Mouse (Mus musculus): Measurements from ENCODE around the gene Ino80d.

The Ino80d gene

DNA sequence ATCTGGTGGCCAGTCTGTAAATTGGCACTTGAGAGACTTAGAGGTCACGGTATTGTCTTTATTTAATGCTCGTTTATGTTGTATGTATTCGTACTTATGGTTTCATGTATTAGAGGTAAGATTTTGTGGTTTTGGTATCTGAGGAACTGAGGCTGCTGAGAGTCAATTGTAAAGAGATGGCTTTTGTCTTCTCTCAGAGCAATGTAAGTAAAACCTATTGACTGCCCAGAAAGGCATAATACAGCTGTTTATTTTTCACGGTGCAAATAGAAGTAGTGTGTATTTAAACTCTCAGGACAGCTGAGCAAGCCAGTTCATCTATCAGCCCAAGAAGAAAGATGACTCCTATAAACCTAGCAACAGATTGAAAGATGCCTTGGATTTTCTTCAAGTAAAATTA lies 629 bp upstream of the Ino80d start:
- H3K27me3 ChIP-seq (ENCODE audit: control insufficient read depth, insufficient read depth, low read length, poor library complexity, severe bottlenecking) = no peaks in the 10 kb centered on the region
- DNase-seq (ENCODE audit: low read depth, low spot score) = peak; percentile 11
- 0 out of 2 replicates have a peak, but pooled peaks cover 4% of the 10 kb centered on the region for H3K36me3 ChIP-seq (ENCODE audit: control insufficient read depth, insufficient read depth, low read length, poor library complexity, severe bottlenecking)

DNA sequence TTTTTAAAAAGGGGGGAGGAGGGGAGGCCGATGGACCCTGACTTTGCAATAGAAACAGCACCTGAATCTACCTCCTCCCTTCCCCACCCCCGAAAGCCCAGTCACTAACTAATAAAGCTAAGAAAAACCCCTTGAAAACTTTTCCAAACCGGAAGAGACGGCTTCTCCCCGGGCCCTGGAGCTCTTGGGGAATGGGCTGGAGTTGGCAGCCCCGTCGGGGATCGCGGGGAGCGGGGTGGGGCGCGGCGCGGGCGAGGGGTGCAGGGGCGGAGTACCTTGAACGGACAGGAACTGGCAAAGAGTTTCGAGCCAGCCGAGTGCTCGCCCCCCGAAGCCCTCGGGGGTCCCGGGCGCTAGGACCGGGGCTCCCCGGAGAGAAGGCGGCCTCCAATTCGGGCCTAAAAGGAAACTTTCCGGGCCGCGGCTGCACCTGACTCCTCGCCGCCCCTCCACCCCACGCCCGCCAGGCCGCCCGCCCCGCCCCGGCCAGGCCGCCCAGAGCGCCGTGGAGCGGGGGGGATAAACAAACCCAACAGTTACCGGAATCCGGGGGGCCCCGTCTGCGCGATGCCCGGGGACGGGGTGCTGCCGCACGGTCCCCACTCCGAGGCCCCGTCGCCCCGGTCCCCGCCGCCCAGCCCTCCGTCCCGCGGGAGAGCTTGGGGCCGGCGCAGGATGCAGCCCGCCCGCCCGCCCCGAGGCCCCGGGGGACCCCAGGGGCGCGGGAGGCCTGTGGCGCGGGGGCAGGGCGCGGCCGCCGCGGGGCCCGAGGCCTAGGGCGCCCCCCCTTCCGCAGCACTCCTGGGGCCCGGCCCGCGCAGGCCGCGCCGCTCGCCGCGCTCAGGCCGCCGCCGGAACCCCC lies 962 bp downstream of the Ino80d start:
- H3K27me3 ChIP-seq (ENCODE audit: control insufficient read depth, insufficient read depth, low read length, poor library complexity, severe bottlenecking) = no peaks in the 10 kb centered on the region
- H3K36me3 ChIP-seq (ENCODE audit: control insufficient read depth, insufficient read depth, low read length, poor library complexity, severe bottlenecking) = 0 out of 2 replicates have a peak, but pooled peaks cover 2% of the 10 kb centered on the region
- peak; percentile 57 for DNase-seq (ENCODE audit: low read depth, low spot score)

DNA sequence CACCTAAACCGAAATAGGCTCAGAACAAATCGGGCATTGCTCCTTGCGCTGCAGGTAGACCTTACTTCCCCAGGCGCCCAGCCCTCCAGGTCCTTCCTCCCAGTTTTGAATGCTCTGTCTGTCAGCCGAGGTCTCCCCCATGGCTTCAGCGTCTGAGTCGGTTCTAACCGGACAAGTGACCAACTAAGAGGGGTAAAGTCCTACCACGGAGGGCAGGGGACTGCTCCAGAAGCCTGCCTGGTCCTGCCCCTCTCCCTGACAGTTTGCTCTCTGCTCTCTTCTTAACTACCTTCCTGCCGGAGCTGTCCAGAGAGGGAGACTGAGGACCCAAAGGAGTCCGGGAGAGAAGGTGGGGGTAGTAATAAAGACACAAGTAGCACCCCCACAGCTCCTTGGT lies 1.6 kb downstream of the Ino80d start:
- H3K36me3 ChIP-seq (ENCODE audit: control insufficient read depth, insufficient read depth, low read length, poor library complexity, severe bottlenecking) = 0 out of 2 replicates have a peak, but pooled peaks cover 2% of the 10 kb centered on the region
- H3K27me3 ChIP-seq (ENCODE audit: control insufficient read depth, insufficient read depth, low read length, poor library complexity, severe bottlenecking) = no peaks in the 10 kb centered on the region
- DNase-seq (ENCODE audit: low read depth, low spot score) = peak; percentile 48

DNA sequence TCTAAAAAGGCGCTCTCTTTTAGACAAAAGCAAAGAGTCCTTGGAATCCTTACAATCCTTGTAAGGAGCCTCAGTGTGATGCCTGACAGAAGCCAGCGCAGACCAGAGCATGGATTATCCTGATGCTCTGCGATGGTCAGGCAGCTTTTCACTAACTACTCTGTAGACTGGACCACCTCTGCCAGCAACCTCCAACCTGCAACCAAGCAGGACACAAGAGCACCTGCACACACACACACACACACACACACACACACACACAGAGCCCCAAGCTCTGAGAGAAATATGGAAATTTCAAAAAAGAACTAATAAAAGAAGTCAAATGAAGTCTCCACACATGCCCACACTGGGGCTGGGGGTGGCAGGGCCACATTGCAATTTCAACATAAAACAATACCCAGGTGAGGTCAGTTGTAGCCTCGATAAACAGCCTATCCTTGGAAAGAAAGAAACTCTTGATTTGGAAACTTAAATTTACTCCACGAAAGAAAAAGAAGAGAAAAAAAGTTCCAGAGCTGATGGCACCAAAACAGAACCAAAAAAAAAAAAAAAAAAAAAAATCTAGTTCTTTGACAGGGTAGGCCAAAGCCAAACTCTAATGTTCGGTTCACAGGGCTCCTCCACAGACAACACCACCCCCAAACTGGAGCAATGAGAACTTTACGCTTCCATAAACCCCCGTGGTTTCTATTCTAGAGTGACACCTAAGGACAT lies 2.2 kb downstream of the Ino80d start:
- Histone ChIP-seq H3K36me3 (ENCODE audit: control insufficient read depth, insufficient read depth, low read length, poor library complexity, severe bottlenecking) (0 out of 2 replicates have a peak, but pooled peaks cover 2% of the 10 kb centered on the region), H3K27me3 (ENCODE audit: control insufficient read depth, insufficient read depth, low read length, poor library complexity, severe bottlenecking) (no peaks in the 10 kb centered on the region)
- DNase-seq (ENCODE audit: low read depth, low spot score) = no peak

DNA sequence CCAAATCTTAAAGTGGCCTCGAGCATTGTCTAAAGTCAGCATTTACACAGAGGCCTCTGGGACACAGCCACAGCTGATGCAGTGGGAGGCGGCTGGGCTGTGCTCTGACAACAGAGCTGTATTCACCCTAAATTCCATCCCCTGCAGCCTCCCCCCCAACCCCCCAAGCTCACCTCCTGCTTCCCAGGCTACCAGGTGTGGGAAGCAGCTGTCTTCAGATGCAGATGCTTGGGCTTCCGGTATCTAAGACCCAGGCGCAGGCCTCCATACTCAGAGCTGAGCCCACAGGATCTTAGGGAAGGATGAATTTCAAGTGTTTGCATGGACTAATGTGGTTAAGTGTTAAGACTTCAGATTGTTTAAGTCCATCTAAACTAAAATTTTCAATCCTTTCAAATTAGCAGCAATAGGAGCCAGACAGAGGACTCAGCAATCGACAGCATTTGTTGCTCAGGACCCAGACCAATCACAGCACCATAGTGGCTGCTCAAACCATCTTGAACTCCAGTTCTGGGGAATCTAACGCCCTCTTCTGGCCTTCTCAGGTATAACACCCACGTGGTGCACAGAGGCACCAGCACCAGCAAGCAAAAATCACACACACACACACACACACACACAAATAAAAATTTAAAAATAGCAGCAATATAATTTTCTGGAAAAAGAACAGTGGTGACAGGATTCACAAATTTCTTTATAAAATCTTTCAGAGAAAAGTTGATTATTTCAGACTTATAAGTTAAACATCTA lies 3.8 kb downstream of the Ino80d start:
- DNase-seq (ENCODE audit: low read depth, low spot score) = peak; percentile 71
- H3K27me3 ChIP-seq (ENCODE audit: control insufficient read depth, insufficient read depth, low read length, poor library complexity, severe bottlenecking) = no peaks in the 10 kb centered on the region

DNA sequence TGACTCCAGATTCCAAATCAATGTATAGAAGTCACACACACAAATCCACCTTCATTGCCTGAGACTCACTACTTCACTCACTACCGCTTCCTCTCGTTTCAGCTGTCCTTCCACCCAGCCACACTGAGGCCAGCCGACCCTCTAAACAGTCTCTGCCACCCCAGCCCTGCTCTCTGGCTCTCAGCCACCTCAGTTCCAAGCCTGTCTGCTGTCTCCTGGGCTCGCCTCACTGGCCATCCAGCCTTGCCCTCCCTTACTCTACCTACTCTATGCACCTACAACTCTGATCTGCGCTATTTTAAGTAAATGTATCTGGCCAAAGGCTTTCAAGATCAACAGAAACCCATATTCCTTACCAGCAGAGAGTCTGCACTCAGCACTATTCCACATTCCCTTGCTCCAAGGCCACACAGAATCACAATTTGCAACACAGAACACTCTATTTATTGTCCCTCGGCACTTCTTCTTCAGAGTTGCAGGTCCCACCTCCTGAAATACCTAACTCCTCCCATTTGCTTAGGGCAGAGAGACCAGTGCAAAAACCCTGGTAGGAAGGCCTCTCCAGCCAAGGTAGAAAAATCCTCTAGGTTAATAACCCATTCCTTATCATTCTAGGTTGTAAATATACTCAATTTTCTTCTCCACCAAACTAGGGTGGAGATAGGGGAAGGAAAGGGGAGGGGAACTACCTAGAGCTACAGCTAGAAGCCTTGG lies 6.7 kb downstream of the Ino80d start:
- Histone ChIP-seq H3K36me3 (ENCODE audit: control insufficient read depth, insufficient read depth, low read length, poor library complexity, severe bottlenecking) (0 out of 2 replicates have a peak, but pooled peaks cover 6% of the 10 kb centered on the region), H3K27me3 (ENCODE audit: control insufficient read depth, insufficient read depth, low read length, poor library complexity, severe bottlenecking) (no peaks in the 10 kb centered on the region)
- no peak for DNase-seq (ENCODE audit: low read depth, low spot score)

More for the DNA sequence above, 3.8 kb downstream of the Ino80d start:
- H3K36me3 ChIP-seq (ENCODE audit: control insufficient read depth, insufficient read depth, low read length, poor library complexity, severe bottlenecking) = 0 out of 2 replicates have a peak, but pooled peaks cover 3% of the 10 kb centered on the region

DNA sequence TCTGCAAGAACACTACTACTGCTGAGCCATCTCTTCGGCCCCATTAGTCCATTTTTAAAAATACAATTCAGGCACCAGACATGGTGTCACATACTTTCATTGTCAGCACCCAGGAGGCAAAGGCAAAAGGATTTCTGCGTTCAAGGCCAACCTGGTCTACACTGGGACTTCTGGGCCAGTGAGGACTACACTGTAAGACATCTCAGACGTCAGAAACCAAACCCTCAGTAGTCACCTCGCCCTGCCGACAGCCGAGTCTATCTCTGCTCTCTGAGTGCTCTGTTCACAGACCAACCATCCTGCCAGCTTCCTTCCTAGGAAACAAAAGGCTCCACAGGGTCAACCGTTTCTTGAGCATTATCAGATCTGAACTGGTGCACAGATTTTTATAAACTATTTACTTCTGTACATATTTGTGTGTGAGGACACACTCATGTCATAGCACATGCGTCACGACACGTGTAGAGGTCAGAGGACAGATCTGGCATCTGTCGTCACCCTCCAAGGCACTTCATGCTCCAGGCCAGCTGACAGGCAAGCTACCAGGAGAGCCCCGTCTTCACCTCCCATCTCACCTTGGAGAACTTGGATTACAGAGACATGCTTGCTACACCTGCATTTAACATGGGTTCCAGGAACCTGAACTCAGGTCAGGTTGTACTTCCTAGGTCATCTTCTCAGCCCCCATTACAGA lies 11.6 kb downstream of the Ino80d start:
- no peak for DNase-seq (ENCODE audit: low read depth, low spot score)
- Histone ChIP-seq H3K36me3 (ENCODE audit: control insufficient read depth, insufficient read depth, low read length, poor library complexity, severe bottlenecking) (peaks cover 12% of the 10 kb centered on the region; the same call in 1 of the 2 replicates), H3K27me3 (ENCODE audit: control insufficient read depth, insufficient read depth, low read length, poor library complexity, severe bottlenecking) (no peaks in the 10 kb centered on the region)

DNA sequence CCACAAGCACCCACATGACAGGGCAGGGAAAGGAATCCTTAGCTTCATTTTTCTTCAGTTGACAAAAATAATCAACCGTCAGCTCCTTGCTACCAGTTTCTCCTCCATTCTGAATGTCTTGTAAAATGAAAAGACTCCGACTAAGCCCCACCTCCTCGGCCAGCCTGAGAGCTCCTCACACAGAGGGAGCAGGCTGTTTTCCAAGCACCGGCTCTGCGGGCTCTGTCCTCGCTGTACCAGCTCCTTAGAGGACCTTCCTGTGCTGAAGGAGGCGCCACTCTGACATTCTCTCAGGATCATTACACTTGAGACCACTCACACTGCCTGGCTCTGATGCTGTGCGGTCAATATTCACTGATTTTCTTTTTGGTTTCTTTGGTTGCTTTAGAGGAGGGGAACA lies 14.3 kb downstream of the Ino80d start:
- no peak for DNase-seq (ENCODE audit: low read depth, low spot score)
- peaks cover 14% of the 10 kb centered on the region for H3K36me3 ChIP-seq (ENCODE audit: control insufficient read depth, insufficient read depth, low read length, poor library complexity, severe bottlenecking)
- no peaks in the 10 kb centered on the region for H3K27me3 ChIP-seq (ENCODE audit: control insufficient read depth, insufficient read depth, low read length, poor library complexity, severe bottlenecking)

DNA sequence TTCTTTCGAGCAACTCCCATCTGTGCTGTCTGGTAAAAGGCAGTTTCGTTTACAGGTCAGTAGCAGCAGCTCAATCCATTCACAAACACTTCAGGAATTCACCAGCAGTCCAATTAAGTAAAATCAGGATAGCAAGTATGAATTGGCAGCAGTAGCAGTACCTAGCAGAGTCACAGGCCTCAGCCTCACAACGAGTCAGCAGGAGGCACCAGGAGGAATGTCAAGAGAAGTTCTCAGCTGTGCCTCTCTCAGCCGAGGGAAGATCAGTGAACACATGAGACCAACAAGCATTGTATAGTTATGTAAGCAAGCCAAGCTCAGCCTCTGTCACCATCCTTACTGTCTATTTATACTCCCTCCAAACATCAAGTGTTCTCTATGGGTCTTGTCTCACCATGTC lies 15.6 kb downstream of the Ino80d start:
- Histone ChIP-seq H3K36me3 (ENCODE audit: control insufficient read depth, insufficient read depth, low read length, poor library complexity, severe bottlenecking) (peaks cover 12% of the 10 kb centered on the region), H3K27me3 (ENCODE audit: control insufficient read depth, insufficient read depth, low read length, poor library complexity, severe bottlenecking) (no peaks in the 10 kb centered on the region)
- no peak for DNase-seq (ENCODE audit: low read depth, low spot score)

DNA sequence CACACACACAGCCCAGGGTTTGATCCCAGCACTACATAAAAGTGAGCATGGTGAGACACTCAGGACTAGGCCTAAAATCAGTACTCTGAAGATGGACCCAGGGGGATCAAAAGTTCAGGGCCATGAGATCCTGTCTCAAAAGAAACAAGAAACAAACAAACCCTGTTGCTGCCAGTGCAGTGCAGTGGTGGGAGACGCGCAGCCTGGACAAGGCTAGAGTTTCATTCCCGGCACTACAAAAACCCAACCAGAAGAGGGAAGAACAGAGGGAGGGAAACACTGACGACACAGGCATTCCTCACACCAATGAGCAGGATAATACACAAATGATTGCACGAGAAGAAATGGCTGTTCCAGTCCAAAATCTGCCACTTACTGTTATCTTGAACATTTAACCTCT lies 18.4 kb downstream of the Ino80d start:
- no peaks in the 10 kb centered on the region for H3K27me3 ChIP-seq (ENCODE audit: control insufficient read depth, insufficient read depth, low read length, poor library complexity, severe bottlenecking)
- H3K36me3 ChIP-seq (ENCODE audit: control insufficient read depth, insufficient read depth, low read length, poor library complexity, severe bottlenecking) = peaks cover 22% of the 10 kb centered on the region
- no peak for DNase-seq (ENCODE audit: low read depth, low spot score)

DNA sequence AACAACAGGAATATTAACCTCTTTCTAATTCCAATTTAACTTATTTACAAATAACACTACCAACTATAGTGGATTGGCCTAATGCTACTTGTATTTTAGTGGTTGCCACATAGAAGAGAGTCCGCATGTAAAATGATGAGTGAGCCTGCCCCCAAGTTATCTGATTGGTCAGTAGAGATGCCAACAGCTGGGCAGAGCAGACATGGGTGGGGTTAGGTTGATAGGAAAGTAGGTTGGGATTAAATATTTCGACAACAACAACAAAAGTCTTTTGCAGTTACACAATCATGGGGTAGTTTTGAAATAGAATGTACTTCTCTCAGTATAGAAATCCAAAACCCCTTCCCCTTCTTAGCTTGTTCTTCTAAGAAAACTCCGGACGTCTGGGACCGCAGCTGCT lies 24.7 kb downstream of the Ino80d start:
- Histone ChIP-seq H3K36me3 (ENCODE audit: control insufficient read depth, insufficient read depth, low read length, poor library complexity, severe bottlenecking) (peaks cover 17% of the 10 kb centered on the region), H3K27me3 (ENCODE audit: control insufficient read depth, insufficient read depth, low read length, poor library complexity, severe bottlenecking) (no peaks in the 10 kb centered on the region)
- no peak for DNase-seq (ENCODE audit: low read depth, low spot score)

DNA sequence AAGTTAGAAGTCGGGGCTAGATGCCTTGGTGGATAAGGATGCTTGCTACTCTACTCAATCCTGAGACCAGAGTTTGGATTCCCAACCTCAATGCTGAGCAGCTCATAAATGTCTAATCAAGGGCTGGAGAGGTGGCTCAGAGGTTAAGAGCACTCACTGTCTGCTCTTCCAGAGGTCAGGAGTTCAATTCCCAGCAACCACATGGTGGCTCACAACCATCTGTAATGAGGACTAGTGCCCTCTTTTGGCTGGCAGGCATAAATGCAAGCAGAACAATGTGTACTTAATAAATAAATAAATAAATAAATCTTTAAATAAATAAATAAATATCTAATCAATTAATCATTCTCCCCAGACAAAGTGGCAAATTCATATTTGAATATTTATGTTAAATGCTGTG lies 25.9 kb downstream of the Ino80d start:
- H3K27me3 ChIP-seq (ENCODE audit: control insufficient read depth, insufficient read depth, low read length, poor library complexity, severe bottlenecking) = no peaks in the 10 kb centered on the region
- H3K36me3 ChIP-seq (ENCODE audit: control insufficient read depth, insufficient read depth, low read length, poor library complexity, severe bottlenecking) = peaks cover 17% of the 10 kb centered on the region
- peak; percentile 25 for DNase-seq (ENCODE audit: low read depth, low spot score)

DNA sequence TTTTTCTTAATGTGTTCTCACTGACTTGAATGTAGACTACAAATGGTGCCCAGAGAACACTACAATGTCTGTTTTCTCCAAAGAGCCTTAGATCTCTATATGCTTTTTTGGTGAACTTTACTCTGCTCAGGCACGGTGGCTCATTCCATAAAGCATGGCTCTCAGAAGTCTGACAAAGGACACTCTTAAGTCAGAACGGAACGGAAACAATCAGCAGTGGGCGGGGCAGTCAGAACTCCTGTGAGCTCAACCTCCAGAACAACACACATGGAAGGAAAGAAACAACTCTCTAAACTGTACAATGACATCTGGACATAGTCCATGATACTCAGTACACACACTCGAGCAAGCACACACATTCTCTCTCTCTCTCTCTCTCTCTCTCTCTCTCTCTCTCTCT lies 34.2 kb downstream of the Ino80d start:
- no peak for DNase-seq (ENCODE audit: low read depth, low spot score)
- Histone ChIP-seq H3K36me3 (ENCODE audit: control insufficient read depth, insufficient read depth, low read length, poor library complexity, severe bottlenecking) (peaks cover 11% of the 10 kb centered on the region; the same call in 1 of the 2 replicates), H3K27me3 (ENCODE audit: control insufficient read depth, insufficient read depth, low read length, poor library complexity, severe bottlenecking) (no peaks in the 10 kb centered on the region)

DNA sequence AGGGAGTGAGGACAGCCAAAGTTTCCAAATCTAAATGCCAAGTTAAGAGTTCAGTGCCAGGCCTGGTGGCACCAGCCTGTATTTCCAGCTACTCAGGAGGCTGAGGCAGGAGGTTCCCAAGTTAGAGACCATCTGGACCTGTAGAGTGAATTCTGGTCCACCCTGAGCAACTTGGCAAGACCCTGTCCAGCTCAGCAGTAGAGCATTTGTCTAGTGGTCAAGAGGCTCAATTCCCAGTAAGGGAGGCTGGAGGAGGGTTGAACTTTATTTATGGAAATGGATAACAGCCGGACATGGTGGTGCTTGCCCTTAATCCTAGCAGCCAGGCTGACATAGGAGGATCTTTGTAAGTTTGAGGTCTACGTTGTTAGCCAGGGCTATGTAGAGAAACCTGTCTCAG lies 38.1 kb downstream of the Ino80d start:
- Histone ChIP-seq H3K27me3 (ENCODE audit: control insufficient read depth, insufficient read depth, low read length, poor library complexity, severe bottlenecking) (no peaks in the 10 kb centered on the region), H3K36me3 (ENCODE audit: control insufficient read depth, insufficient read depth, low read length, poor library complexity, severe bottlenecking) (peaks cover 19% of the 10 kb centered on the region)
- no peak for DNase-seq (ENCODE audit: low read depth, low spot score)

All from splenic B cell, adult 2 months (primary cell).